Mouse (Mus musculus): ENCODE data around the gene Olfr1360. TPM values are rescaled to one million over a fixed set of nuclear protein-coding genes. Genes with fewer than 3 reads are reported as not detected.

The Olfr1360 gene
- not detected for polyA plus RNA-seq (2017; shearing (Covaris generic))

DNA sequence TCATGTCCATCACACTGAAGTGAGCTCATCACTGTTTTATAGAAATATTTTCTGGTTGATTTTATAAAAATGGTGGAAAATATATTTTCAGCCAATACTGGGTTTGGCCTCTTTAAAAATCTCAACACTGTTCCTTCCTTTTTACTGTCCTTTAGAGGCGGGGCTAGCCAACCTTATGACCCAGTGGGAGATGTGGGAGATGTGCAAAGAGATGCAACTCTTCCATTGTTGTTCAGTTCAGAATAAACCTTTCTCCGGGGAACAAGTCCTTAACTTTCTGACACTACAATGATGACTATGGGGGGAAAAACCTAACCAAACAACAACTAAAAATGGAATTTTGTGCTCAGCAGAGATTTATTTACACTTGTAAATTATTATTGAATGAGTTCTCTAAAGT is at the start of gene Olfr1360:
Gene Olfr1360 (minus strand): TSS at position 101 of the 400 bp plus-strand sequence.

DNA sequence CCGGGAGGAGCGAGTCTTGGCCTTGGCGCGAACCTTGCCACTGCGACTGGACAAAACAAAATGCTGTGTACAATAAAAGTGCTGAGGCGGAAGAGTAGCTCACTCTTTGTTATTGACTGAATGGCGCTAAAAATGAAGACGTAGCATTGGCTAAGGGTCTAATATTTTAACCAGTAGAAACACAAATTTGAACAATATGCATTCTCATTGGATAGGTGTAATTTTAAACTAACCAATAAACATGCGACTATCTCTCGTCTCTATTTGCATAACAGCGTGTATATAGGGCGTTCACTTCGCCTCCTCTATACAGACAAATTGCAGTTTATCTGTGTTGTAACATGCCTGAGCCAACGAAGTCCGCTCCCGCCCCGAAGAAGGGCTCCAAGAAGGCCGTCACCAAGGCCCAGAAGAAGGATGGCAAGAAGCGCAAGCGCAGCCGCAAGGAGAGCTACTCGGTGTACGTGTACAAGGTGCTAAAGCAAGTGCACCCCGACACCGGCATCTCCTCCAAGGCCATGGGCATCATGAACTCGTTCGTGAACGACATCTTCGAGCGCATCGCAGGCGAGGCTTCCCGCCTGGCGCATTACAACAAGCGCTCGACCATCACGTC is 44.7 kb upstream of the Olfr1360 start, which contains the start of gene Hist1h2bm:
Gene Hist1h2bm (plus strand): TSS at position 288 of the 616 bp plus-strand sequence.

GRCm38 (mm10) chr13:21717397-21718357 is 40.5 kb upstream of the Olfr1360 start, which contains the start of gene Hist1h3h:
Hist1h3h (plus strand) TSS chr13:21717659.

DNA sequence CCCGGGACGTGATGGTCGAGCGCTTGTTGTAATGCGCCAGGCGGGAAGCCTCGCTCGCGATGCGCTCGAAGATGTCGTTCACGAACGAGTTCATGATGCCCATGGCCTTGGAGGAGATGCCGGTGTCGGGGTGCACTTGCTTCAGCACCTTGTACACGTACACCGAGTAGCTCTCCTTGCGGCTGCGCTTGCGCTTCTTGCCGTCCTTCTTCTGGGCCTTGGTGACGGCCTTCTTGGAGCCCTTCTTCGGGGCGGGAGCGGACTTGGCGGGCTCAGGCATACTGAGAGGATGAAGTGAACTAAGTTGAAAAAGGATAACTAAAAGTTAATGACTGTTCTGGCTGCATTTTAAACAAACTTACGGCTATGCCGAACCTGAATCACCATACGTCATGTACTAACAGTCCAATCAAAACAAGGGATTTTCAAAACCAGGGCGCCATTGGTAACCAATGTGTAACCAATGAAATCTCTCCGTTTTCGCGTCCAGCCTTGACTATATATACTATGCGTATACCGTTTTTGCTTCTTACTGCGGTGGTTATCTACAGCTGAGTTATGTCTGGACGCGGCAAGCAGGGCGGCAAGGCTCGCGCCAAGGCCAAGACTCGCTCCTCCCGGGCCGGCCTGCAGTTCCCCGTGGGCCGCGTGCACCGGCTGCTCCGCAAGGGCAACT is 38.8 kb upstream of the Olfr1360 start, which contains the start of the genes Hist1h2bl and Hist1h2ai:
Gene Hist1h2bl (minus strand): TSS at position 280 of the 676 bp plus-strand sequence.
Gene Hist1h2ai (plus strand): TSS at position 559 of the 676 bp plus-strand sequence.

GRCm38 (mm10) chr13:21697811-21698210 is 20.6 kb upstream of the Olfr1360 start, which contains the start of gene Olfr1359:
Olfr1359 (plus strand) TSS chr13:21698111.

GRCm38 (mm10) chr13:21663286-21663685 is 13.9 kb downstream of the Olfr1360 start, which contains the start of gene Olfr1361:
Olfr1361 (minus strand) TSS chr13:21663386.

DNA sequence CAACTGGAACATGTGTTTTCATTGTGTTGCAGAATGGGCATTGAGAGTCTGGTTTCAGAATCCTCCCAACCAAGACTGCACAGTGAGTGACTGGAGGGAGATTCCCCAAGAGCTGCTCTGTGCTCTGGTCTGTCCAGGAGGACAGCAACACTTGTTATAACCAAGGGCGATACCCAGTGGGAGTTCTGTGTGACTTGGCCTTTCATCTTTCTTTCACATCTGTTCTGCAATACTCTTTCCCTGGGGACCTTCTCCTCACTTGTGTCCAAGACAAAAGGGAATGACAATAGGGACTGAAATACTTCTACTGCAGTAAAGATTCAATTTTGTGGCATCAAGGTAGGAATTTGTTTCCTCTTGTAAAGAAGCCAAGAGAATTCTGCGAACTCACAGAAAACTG is 34.8 kb downstream of the Olfr1360 start, which contains the start of gene Olfr11:
Gene Olfr11 (minus strand): TSS at position 101 of the 400 bp plus-strand sequence.

Other genes starting within 250 kb of the Olfr1360 start
- 0.84 TPM for gene Pgbd1, start 236.3 kb downstream of the Olfr1360 start, polyA plus RNA-seq (2017; shearing (Covaris generic))
- gene Zscan26, start 223.7 kb downstream of the Olfr1360 start, polyA plus RNA-seq (2017; shearing (Covaris generic)), result 11.3 TPM
- 0.25 TPM for gene Nkapl, start 208.9 kb downstream of the Olfr1360 start, polyA plus RNA-seq (2017; shearing (Covaris generic))
- not detected for gene Zkscan4, start 198.5 kb downstream of the Olfr1360 start, polyA plus RNA-seq (2017; shearing (Covaris generic))
- not detected for gene Gm10065, start 198.0 kb downstream of the Olfr1360 start, polyA plus RNA-seq (2017; shearing (Covaris generic))
- 0.15 TPM for gene AK157302, start 182.2 kb downstream of the Olfr1360 start, polyA plus RNA-seq (2017; shearing (Covaris generic))
- gene Gm11273, start 176.0 kb downstream of the Olfr1360 start, polyA plus RNA-seq (2017; shearing (Covaris generic)), result 23.5 TPM
- 7.7 TPM for gene Zkscan8, start 146.3 kb downstream of the Olfr1360 start, polyA plus RNA-seq (2017; shearing (Covaris generic))
- not detected for gene Olfr1366, start 134.6 kb downstream of the Olfr1360 start, polyA plus RNA-seq (2017; shearing (Covaris generic))
- not detected for gene Olfr1535, start 117.5 kb downstream of the Olfr1360 start, polyA plus RNA-seq (2017; shearing (Covaris generic))
- not detected for gene Olfr1364, start 95.6 kb downstream of the Olfr1360 start, polyA plus RNA-seq (2017; shearing (Covaris generic))
- gene Olfr1362, start 63.4 kb downstream of the Olfr1360 start, polyA plus RNA-seq (2017; shearing (Covaris generic)), result not detected
- not detected for gene Olfr11, start 34.9 kb downstream of the Olfr1360 start, polyA plus RNA-seq (2017; shearing (Covaris generic))
- gene Olfr1361, start 14.0 kb downstream of the Olfr1360 start, polyA plus RNA-seq (2017; shearing (Covaris generic)), result not detected
- not detected for gene Olfr1359, start 20.7 kb upstream of the Olfr1360 start, polyA plus RNA-seq (2017; shearing (Covaris generic))
- not detected for gene Hist1h2bl, start 38.7 kb upstream of the Olfr1360 start, polyA plus RNA-seq (2017; shearing (Covaris generic))
- gene Hist1h2ai, start 39.0 kb upstream of the Olfr1360 start, polyA plus RNA-seq (2017; shearing (Covaris generic)), result not detected
- gene Hist1h3h, start 40.3 kb upstream of the Olfr1360 start, polyA plus RNA-seq (2017; shearing (Covaris generic)), result not detected
- gene Hist1h2bm, start 44.6 kb upstream of the Olfr1360 start, polyA plus RNA-seq (2017; shearing (Covaris generic)), result not detected
- gene Hist1h4j, start 57.7 kb upstream of the Olfr1360 start, polyA plus RNA-seq (2017; shearing (Covaris generic)), result not detected
- gene Hist1h4k, start 73.1 kb upstream of the Olfr1360 start, polyA plus RNA-seq (2017; shearing (Covaris generic)), result 25.5 TPM
- not detected for gene Hist1h2ak, start 76.4 kb upstream of the Olfr1360 start, polyA plus RNA-seq (2017; shearing (Covaris generic))
- 4.6 TPM for gene Hist1h2bn, start 76.7 kb upstream of the Olfr1360 start, polyA plus RNA-seq (2017; shearing (Covaris generic))
- gene Hist1h1b, start 103.2 kb upstream of the Olfr1360 start, polyA plus RNA-seq (2017; shearing (Covaris generic)), result 4.1 TPM
- gene Hist1h3i, start 106.0 kb upstream of the Olfr1360 start, polyA plus RNA-seq (2017; shearing (Covaris generic)), result 0.91 TPM
- gene Hist1h2an, start 109.8 kb upstream of the Olfr1360 start, polyA plus RNA-seq (2017; shearing (Covaris generic)), result not detected
- gene Hist1h2bp, start 110.1 kb upstream of the Olfr1360 start, polyA plus RNA-seq (2017; shearing (Covaris generic)), result not detected
- gene Hist1h2bq, start 132.8 kb upstream of the Olfr1360 start, polyA plus RNA-seq (2017; shearing (Covaris generic)), result 5.5 TPM
- gene Hist1h2ao, start 133.1 kb upstream of the Olfr1360 start, polyA plus RNA-seq (2017; shearing (Covaris generic)), result not detected
- 26.8 TPM for gene Hist1h4m, start 134.3 kb upstream of the Olfr1360 start, polyA plus RNA-seq (2017; shearing (Covaris generic))
- not detected for gene Hist1h4n, start 154.8 kb upstream of the Olfr1360 start, polyA plus RNA-seq (2017; shearing (Covaris generic))
- 44.7 TPM for gene Hist1h2ap, start 156.1 kb upstream of the Olfr1360 start, polyA plus RNA-seq (2017; shearing (Covaris generic))
- gene Hist1h2br, start 156.3 kb upstream of the Olfr1360 start, polyA plus RNA-seq (2017; shearing (Covaris generic)), result 5.6 TPM

Data from CD4-positive, CD25-positive, alpha-beta regulatory T cell, adult 9 weeks (primary cell).